Mouse (Mus musculus): ENCODE data around the gene Slc25a28. TPM values are rescaled to one million over a fixed set of nuclear protein-coding genes. Genes with fewer than 3 reads are reported as not detected.
A peak's percentile ranks its signal among the peaks of the same experiment; 100 is the strongest.

Gene Slc25a28
- polyA plus RNA-seq, 1 experiment from 2014 or later = 12.2 TPM

DNA sequence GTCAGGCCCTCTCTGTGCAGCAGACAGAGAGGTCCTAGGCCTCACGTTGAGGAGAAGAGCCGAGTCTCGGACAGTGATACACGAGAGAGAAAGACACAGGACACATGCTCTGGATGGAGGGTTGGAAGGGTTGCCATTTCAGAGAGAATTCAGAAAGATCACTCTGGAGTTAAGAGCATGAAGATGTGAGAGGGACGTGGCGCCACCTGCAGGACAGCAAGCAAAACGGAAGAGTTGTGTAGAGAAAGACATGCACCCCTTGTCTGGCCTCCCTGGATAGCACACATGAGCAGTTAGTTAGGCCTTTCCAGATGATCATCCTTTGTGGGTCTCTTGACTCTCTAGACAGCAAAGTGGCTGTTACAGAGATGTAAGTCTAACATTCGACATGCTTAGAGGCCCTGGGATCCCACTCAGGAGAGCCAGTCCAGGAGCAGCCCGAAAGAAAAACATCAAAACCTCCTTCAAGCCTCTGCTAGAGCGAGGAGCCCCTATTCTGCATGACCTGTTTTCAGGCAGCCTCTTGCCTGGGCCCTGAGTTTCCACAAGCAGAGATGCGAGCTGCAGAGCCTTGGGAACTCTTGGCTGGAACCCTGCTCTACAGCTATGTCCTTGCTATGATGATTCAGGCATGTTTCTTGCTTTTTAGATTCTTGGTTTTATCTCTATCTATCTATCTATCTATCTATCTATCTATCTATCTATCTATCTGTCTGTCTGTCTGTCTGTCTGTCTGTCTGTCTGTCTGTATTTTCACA is 18.8 kb downstream of the Slc25a28 start:
- no peaks in the 10 kb centered on the region for H3K9me3 ChIP-seq
- no peak overlapping the region for H3K4me3 ChIP-seq
- H3K27ac ChIP-seq = no peak overlapping the region
- H3K4me2 ChIP-seq (replicated peaks) = no peak overlapping the region
- no peak overlapping the region for H3K9ac ChIP-seq
- peaks cover 12% of the 10 kb centered on the region for H3K4me1 ChIP-seq
- no peak for ATAC-seq (ENCODE audit: low FRiP score, low read depth)
- 43% methylated on average over 11 of the region's 11 CpGs for WGBS
- H3K27me3 ChIP-seq = peaks cover 46% of the 10 kb centered on the region
- H3K36me3 ChIP-seq = no peaks in the 10 kb centered on the region

DNA sequence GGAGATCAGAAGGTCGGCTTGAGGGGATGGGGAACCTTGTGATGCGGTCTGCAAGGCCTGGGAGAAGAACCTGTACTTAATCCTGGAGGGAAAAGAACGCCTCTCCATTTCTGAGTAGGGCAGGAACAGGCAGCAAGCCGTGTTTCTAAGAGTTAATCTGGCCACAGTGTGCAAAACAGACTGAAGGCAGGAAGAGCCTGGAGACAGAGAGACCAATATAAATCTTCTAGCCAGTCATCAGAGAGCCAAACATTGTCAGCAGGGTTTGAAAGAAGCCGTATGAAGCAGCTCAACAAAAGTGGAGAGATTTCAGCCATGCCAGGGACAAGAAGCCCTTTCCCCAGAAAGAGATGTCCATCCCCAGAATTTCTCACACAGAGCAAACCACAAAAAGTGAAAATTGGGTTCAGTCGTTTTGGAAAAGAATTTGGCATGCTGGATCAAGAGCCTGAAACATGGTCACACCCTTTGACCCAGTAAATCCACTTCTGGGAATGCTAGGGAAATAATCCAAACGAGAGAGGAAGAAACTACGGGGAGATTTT is 23.4 kb downstream of the Slc25a28 start:
- no peak overlapping the region for H3K9ac ChIP-seq
- H3K27me3 ChIP-seq = peaks cover 43% of the 10 kb centered on the region
- no peak overlapping the region for H3K4me2 ChIP-seq (replicated peaks)
- H3K36me3 ChIP-seq = no peaks in the 10 kb centered on the region
- H3K4me1 ChIP-seq = peaks cover 12% of the 10 kb centered on the region
- H3K4me3 ChIP-seq = no peak overlapping the region
- no peak overlapping the region for H3K27ac ChIP-seq
- ATAC-seq (ENCODE audit: low FRiP score, low read depth) = no peak
- no peaks in the 10 kb centered on the region for H3K9me3 ChIP-seq
- WGBS = 45% methylated on average over 8 of the region's 8 CpGs

- no peak for ATAC-seq (ENCODE audit: low FRiP score, low read depth)
- no peak overlapping the region for H3K4me3 ChIP-seq
- no peaks in the 10 kb centered on the region for H3K36me3 ChIP-seq
- no peak overlapping the region for H3K4me2 ChIP-seq (replicated peaks)
- no peak overlapping the region for H3K27ac ChIP-seq
- WGBS = 93% methylated on average over 4 of the region's 4 CpGs
- peaks cover 9% of the 10 kb centered on the region for H3K4me1 ChIP-seq
- H3K27me3 ChIP-seq = peaks cover 22% of the 10 kb centered on the region
- no peaks in the 10 kb centered on the region for H3K9me3 ChIP-seq
- H3K9ac ChIP-seq = no peak overlapping the region
Measured at GRCm38 (mm10) chr19:43648343-43648742, 26.3 kb downstream of the Slc25a28 start.

DNA sequence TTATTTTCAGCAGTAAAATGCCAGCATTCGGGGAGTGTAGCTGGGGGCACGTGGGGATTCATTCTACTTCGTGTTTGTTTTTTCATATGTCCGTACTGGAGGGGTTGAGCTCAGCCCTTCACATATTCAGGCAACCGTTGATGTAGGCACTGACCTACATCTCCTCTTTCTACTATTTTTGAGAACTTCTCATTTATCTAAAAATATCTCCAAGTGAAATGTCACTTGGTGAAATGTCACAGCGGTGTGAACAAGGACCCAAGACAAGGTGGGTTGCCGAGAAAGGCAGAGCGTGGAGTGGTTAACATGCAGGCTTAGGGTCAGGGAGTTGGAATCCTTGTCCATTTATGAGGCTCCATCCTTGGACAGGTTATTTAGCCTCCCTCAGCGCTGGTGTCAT is 27.4 kb downstream of the Slc25a28 start:
- Histone ChIP-seq H3K9ac (no peak overlapping the region), H3K27ac (no peak overlapping the region), H3K36me3 (no peaks in the 10 kb centered on the region), H3K4me3 (no peak overlapping the region), H3K27me3 (peaks cover 15% of the 10 kb centered on the region), H3K4me1 (no peaks in the 10 kb centered on the region), H3K4me2 (replicated peaks) (no peak overlapping the region), H3K9me3 (no peaks in the 10 kb centered on the region)
- WGBS = 89% methylated on average over 9 of the region's 9 CpGs
- no peak for ATAC-seq (ENCODE audit: low FRiP score, low read depth)

GRCm38 (mm10) chr19:43646852-43647251 is 27.8 kb downstream of the Slc25a28 start:
- no peaks in the 10 kb centered on the region for H3K36me3 ChIP-seq
- H3K27me3 ChIP-seq = peaks cover 11% of the 10 kb centered on the region
- WGBS = 57% methylated on average over 7 of the region's 7 CpGs
- H3K4me3 ChIP-seq = no peak overlapping the region
- ATAC-seq (ENCODE audit: low FRiP score, low read depth) = no peak
- no peak overlapping the region for H3K4me2 ChIP-seq (replicated peaks)
- H3K9me3 ChIP-seq = no peaks in the 10 kb centered on the region
- H3K27ac ChIP-seq = no peak overlapping the region
- H3K9ac ChIP-seq = no peak overlapping the region
- no peaks in the 10 kb centered on the region for H3K4me1 ChIP-seq

- no peaks in the 10 kb centered on the region for H3K4me1 ChIP-seq
- no peak overlapping the region for H3K27ac ChIP-seq
- no peak overlapping the region for H3K4me2 ChIP-seq (replicated peaks)
- no peak overlapping the region for H3K9ac ChIP-seq
- H3K4me3 ChIP-seq = no peak overlapping the region
- no peak for ATAC-seq (ENCODE audit: low FRiP score, low read depth)
- H3K36me3 ChIP-seq = no peaks in the 10 kb centered on the region
- no peaks in the 10 kb centered on the region for H3K9me3 ChIP-seq
- H3K27me3 ChIP-seq = 0 out of 2 replicates have a peak, but pooled peaks cover 3% of the 10 kb centered on the region
- 91% methylated on average over 9 of the region's 9 CpGs for WGBS
Measured at GRCm38 (mm10) chr19:43645508-43645907, 29.2 kb downstream of the Slc25a28 start.

DNA sequence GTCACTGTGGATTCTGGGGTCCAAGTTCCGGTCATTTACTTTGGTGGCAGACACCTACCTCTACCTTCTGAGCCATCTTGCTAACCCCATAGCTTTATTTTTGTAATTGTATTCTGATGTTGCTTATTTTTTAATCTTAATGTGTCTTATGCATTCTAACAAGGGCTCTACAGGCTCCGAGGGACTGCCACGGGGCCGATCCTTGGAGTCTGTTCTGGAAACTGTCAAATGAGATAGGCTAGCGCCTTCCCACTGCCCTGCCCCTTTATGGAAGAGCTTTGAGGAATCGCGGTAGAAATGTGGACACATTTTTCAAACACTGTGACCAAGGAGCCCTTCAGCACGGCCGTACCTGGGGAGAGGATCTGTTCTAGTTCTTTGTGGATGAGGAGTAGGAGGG is 31.8 kb downstream of the Slc25a28 start:
- Histone ChIP-seq H3K4me3 (no peak overlapping the region), H3K9ac (no peak overlapping the region), H3K36me3 (no peaks in the 10 kb centered on the region), H3K27me3 (peaks cover 6% of the 10 kb centered on the region; the same call in 1 of the 2 replicates), H3K4me1 (no peaks in the 10 kb centered on the region), H3K9me3 (no peaks in the 10 kb centered on the region), H3K27ac (no peak overlapping the region), H3K4me2 (replicated peaks) (no peak overlapping the region)
- WGBS = 87% methylated on average over 9 of the region's 9 CpGs
- no peak for ATAC-seq (ENCODE audit: low FRiP score, low read depth)

GRCm38 (mm10) chr19:43641833-43642232 is 32.8 kb downstream of the Slc25a28 start:
- Histone ChIP-seq H3K4me1 (no peaks in the 10 kb centered on the region), H3K9ac (no peak overlapping the region), H3K27me3 (peaks cover 6% of the 10 kb centered on the region; the same call in 1 of the 2 replicates), H3K27ac (no peak overlapping the region), H3K4me3 (no peak overlapping the region), H3K4me2 (replicated peaks) (no peak overlapping the region), H3K9me3 (no peaks in the 10 kb centered on the region), H3K36me3 (no peaks in the 10 kb centered on the region)
- no peak for ATAC-seq (ENCODE audit: low FRiP score, low read depth)
- 76% methylated on average over 11 of the region's 11 CpGs for WGBS

GRCm38 (mm10) chr19:43630466-43631251 is 44.0 kb downstream of the Slc25a28 start:
- Histone ChIP-seq H3K27me3 (peaks cover 5% of the 10 kb centered on the region), H3K9ac (no peak overlapping the region), H3K36me3 (no peaks in the 10 kb centered on the region), H3K4me2 (replicated peaks) (no peak overlapping the region), H3K4me1 (no peaks in the 10 kb centered on the region), H3K9me3 (no peaks in the 10 kb centered on the region), H3K27ac (no peak overlapping the region), H3K4me3 (no peak overlapping the region)
- peak; percentile 44; the same call in 1 of the 2 replicates for ATAC-seq (ENCODE audit: low FRiP score, low read depth)
- 26% methylated on average over 12 of the region's 12 CpGs for WGBS

- no peak overlapping the region for H3K27ac ChIP-seq
- no peak overlapping the region for H3K9ac ChIP-seq
- no peaks in the 10 kb centered on the region for H3K4me1 ChIP-seq
- WGBS = 40% methylated on average over 4 of the region's 4 CpGs
- no peak overlapping the region for H3K4me3 ChIP-seq
- no peaks in the 10 kb centered on the region for H3K9me3 ChIP-seq
- no peaks in the 10 kb centered on the region for H3K36me3 ChIP-seq
- ATAC-seq (ENCODE audit: low FRiP score, low read depth) = no peak
- no peak overlapping the region for H3K4me2 ChIP-seq (replicated peaks)
- peaks cover 17% of the 10 kb centered on the region for H3K27me3 ChIP-seq
Measured at GRCm38 (mm10) chr19:43629088-43629487, 45.6 kb downstream of the Slc25a28 start.

DNA sequence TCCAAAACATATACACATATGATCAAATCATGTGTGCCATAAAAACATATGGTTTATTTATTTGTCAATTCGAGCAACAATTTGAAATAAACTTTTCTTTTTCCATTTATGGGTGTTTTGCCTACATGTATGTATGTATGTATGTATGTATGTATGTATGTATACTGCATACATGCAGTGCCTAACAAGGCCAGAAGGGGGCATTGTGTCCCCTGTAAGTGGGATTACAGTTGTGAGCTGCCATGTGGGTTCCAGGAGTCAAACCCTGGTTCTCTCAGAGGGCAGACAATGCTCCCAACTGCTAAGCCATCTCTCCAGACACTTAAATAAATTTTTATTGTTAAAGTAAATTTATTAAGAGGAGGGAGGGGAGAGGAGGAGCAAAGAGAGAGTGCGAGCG is 47.3 kb downstream of the Slc25a28 start:
- WGBS = 93% methylated on average over 3 of the region's 3 CpGs
- no peaks in the 10 kb centered on the region for H3K9me3 ChIP-seq

DNA sequence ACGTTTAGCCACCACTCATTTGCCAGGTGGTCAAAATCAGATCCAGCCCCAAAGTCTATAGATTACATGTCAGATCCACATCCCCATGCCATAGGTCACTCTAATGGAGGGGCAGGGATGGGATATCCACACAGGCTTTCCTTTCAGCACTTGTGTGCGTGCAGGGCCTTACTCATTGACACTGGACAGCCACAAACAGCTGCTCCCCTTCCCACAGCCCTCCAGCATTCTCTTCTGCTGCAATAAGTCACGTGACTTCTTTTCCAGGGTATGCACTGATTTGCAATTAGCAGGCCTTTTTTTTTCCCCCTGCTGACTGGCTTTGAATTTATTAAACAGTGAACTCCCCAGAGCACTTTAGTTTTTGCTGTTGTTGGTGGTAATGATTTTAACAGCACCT is 48.5 kb downstream of the Slc25a28 start:
- no peak for ATAC-seq (ENCODE audit: low FRiP score, low read depth)
- WGBS = 14% methylated on average over 3 of the region's 3 CpGs
- Histone ChIP-seq H3K9ac (no peak overlapping the region), H3K4me3 (no peak overlapping the region), H3K4me2 (replicated peaks) (no peak overlapping the region), H3K36me3 (no peaks in the 10 kb centered on the region), H3K9me3 (no peaks in the 10 kb centered on the region), H3K27ac (no peak overlapping the region), H3K4me1 (no peaks in the 10 kb centered on the region), H3K27me3 (peaks cover 46% of the 10 kb centered on the region)

More for the DNA sequence above, 47.3 kb downstream of the Slc25a28 start:
- H3K4me3 ChIP-seq = no peak overlapping the region
- no peak for ATAC-seq (ENCODE audit: low FRiP score, low read depth)
- peaks cover 34% of the 10 kb centered on the region for H3K27me3 ChIP-seq
- H3K4me2 ChIP-seq (replicated peaks) = no peak overlapping the region
- H3K27ac ChIP-seq = no peak overlapping the region
- H3K36me3 ChIP-seq = no peaks in the 10 kb centered on the region
- no peak overlapping the region for H3K9ac ChIP-seq
- H3K4me1 ChIP-seq = no peaks in the 10 kb centered on the region
